Mouse (Mus musculus): ENCODE results near the gene Gm5767.

Gene Gm5767

GRCm38 (mm10) chr16:8670041-8671035 lies 10.2 kb upstream of the Gm5767 start:
- in situ Hi-C loops (cut with MboI, MseI), result no loop called here

GRCm38 (mm10) chr16:8671551-8672349 lies 8.8 kb upstream of the Gm5767 start, which contains the start of gene Carhsp1:
TSS of gene Carhsp1 (minus strand) at chr16:8672155.
- in situ Hi-C loops (cut with MboI, MseI), result no loop called here

GRCm38 (mm10) chr16:8672350-8672687 lies 8.3 kb upstream of the Gm5767 start:
- in situ Hi-C loops (cut with MboI, MseI), result no loop called here

GRCm38 (mm10) chr16:8672811-8673210 lies 7.8 kb upstream of the Gm5767 start:
- in situ Hi-C loops (cut with MboI, MseI), result no loop called here

GRCm38 (mm10) chr16:8673343-8673742 lies 7.2 kb upstream of the Gm5767 start:
- in situ Hi-C loops (cut with MboI, MseI), result no loop called here

- in situ Hi-C loops (cut with MboI, MseI), result no loop called here
Observed at GRCm38 (mm10) chr16:8674165-8674564, 6.4 kb upstream of the Gm5767 start.

- in situ Hi-C loops (cut with MboI, MseI), result loop anchor here (5.0 kb wide), 3 partner anchors 178 to 273 kb away; no protein-coding TSS in a partner anchor
Observed at GRCm38 (mm10) chr16:8675559-8675958, 5.0 kb upstream of the Gm5767 start.

GRCm38 (mm10) chr16:8676228-8676627 lies 4.3 kb upstream of the Gm5767 start:
- in situ Hi-C loops (cut with MboI, MseI), result loop anchor here (5.0 kb wide), 3 partner anchors 179 to 274 kb away; no protein-coding TSS in a partner anchor

GRCm38 (mm10) chr16:8676800-8677199 lies 3.8 kb upstream of the Gm5767 start:
- in situ Hi-C loops (cut with MboI, MseI), result loop anchor here (5.0 kb wide), 3 partner anchors 179 to 274 kb away; no protein-coding TSS in a partner anchor

- in situ Hi-C loops (cut with MboI, MseI), result loop anchor here (5.0 kb wide), 3 partner anchors 181 to 276 kb away; no protein-coding TSS in a partner anchor
Observed at GRCm38 (mm10) chr16:8678035-8678434, 2.5 kb upstream of the Gm5767 start.

GRCm38 (mm10) chr16:8678676-8679075 lies 1.9 kb upstream of the Gm5767 start:
- in situ Hi-C loops (cut with MboI, MseI), result loop anchor here (5.0 kb wide), 3 partner anchors 181 to 276 kb away; no protein-coding TSS in a partner anchor

GRCm38 (mm10) chr16:8679780-8680179 lies 790 bp upstream of the Gm5767 start:
- in situ Hi-C loops (cut with MboI, MseI), result loop anchor here (5.0 kb wide), 4 partner anchors 182 to 277 kb away; no protein-coding TSS in a partner anchor

- in situ Hi-C loops (cut with MboI, MseI), result loop anchor here in 1 of 2 experiments (5.0 kb wide), 1 partner anchor 82 kb away; no protein-coding TSS in a partner anchor
Observed at GRCm38 (mm10) chr16:8685087-8685486, 4.5 kb downstream of the Gm5767 start.

GRCm38 (mm10) chr16:8686121-8686870 lies 5.7 kb downstream of the Gm5767 start:
- in situ Hi-C loops (cut with MboI, MseI), result loop anchor here in 1 of 2 experiments (5.0 kb wide), 1 partner anchor 81 kb away; no protein-coding TSS in a partner anchor

- in situ Hi-C loops (cut with MboI, MseI), result loop anchor here in 1 of 2 experiments (5.0 kb wide), 1 partner anchor 80 kb away; no protein-coding TSS in a partner anchor
Observed at GRCm38 (mm10) chr16:8686871-8687535, 6.4 kb downstream of the Gm5767 start.

- in situ Hi-C loops (cut with MboI, MseI), result loop anchor here in 1 of 2 experiments (5.0 kb wide), 1 partner anchor 80 kb away; no protein-coding TSS in a partner anchor
Observed at GRCm38 (mm10) chr16:8687559-8688112, 7.1 kb downstream of the Gm5767 start.

- in situ Hi-C loops (cut with MboI, MseI), result loop anchor here in 1 of 2 experiments (5.0 kb wide), 1 partner anchor 77 kb away; no protein-coding TSS in a partner anchor
Observed at GRCm38 (mm10) chr16:8689979-8690656, 9.5 kb downstream of the Gm5767 start.

- in situ Hi-C loops (cut with MboI, MseI), result no loop called here
Observed at GRCm38 (mm10) chr16:8691206-8691605, 10.6 kb downstream of the Gm5767 start.

- in situ Hi-C loops (cut with MboI, MseI), result no loop called here
Observed at GRCm38 (mm10) chr16:8699556-8699955, 19.0 kb downstream of the Gm5767 start.

Measured in T-helper 17 cell (primary cell).